Mouse (Mus musculus): ENCODE data around the gene Lonrf2.

DNA sequence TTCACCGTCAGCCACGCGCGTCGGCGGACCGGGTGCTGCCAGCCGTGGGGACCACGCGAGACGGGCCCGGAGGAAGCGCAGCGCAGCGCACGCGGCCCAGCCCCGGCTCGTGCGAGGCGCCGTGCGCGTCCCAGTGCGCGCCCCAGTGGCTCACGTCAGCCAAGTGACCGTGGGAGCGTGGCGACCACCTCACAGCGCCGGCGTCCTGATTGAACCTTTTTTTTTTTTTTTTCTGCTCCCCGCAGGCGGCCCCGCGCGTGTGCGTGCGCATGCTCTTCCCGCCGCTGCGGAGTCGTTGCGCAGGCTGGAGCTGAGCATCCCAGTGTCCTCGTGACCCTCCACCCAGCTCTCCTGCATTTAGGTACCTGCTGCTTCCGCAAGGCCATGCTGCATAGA lies at the start of gene Lonrf2:
- TF ChIP-seq GATA1 (IDR thresholded peaks at IDR 0.05; ENCODE audit: low read length) (no peak), TAL1 (IDR thresholded peaks at IDR 0.05; ENCODE audit: low read length) (no peak)
